Mouse (Mus musculus) neural tube, embryonic 11.5 days (tissue): ENCODE data around the gene Atp2b4. TPM values are rescaled to one million over a fixed set of nuclear protein-coding genes. Genes with fewer than 3 reads are reported as not detected.

Experiments
- ATAC-seq: fragments of 200-750 bp; cut with Nextera tagmentation; 2 replicates; pipeline ENCODE4 v1.8.0; 2017; ENCODE audit warnings: moderate number of reproducible peaks, mild to moderate bottlenecking, moderate TSS enrichment, moderate library complexity; ENCODE audit not compliant: insufficient read depth, low FRiP score, low TSS enrichment
- DNase-seq: peaks from one replicate; pipeline ENCODE4 v3.0.0-alpha.2; 2015; ENCODE audit warnings: low spot score
- H3K27ac ChIP-seq: fragments of 300-500 bp; sonication (generic); 2 replicates; pipeline ENCODE4 v1.5.1; 2014; ENCODE audit warnings: low read depth, mild to moderate bottlenecking, low read length
- H3K27me3 ChIP-seq: fragments of 300-500 bp; sonication (generic); 2 replicates; pipeline ENCODE4 v1.6.1; 2014; ENCODE audit warnings: mild to moderate bottlenecking, low read length, mixed read lengths; ENCODE audit not compliant: control insufficient read depth, insufficient read depth
- H3K36me3 ChIP-seq: fragments of 300-500 bp; sonication (generic); 2 replicates; pipeline ENCODE4 v1.6.1; 2014; ENCODE audit warnings: mild to moderate bottlenecking, low read length, moderate library complexity, mixed read lengths; ENCODE audit not compliant: control insufficient read depth, insufficient read depth
- H3K4me1 ChIP-seq: fragments of 300-500 bp; sonication (generic); 2 replicates; pipeline ENCODE4 v1.6.1; 2014; ENCODE audit warnings: low read length, mixed read lengths; ENCODE audit not compliant: control insufficient read depth, insufficient read depth
- H3K4me2 ChIP-seq: fragments of 300-500 bp; sonication (generic); 2 replicates; pipeline ENCODE4 v1.6.1; 2014; ENCODE audit warnings: low read depth, mild to moderate bottlenecking, moderate library complexity
- H3K4me3 ChIP-seq: fragments of 300-500 bp; sonication (generic); 2 replicates; pipeline ENCODE4 v1.5.1; 2014; ENCODE audit warnings: low read depth, low read length
- H3K9ac ChIP-seq: fragments of 300-500 bp; sonication (generic); 2 replicates; pipeline ENCODE4 v1.6.1; 2014; ENCODE audit warnings: mild to moderate bottlenecking, low read length
- H3K9me3 ChIP-seq: fragments of 300-500 bp; sonication (generic); 2 replicates; pipeline ENCODE4 v1.6.1; 2016; ENCODE audit warnings: low read length; ENCODE audit not compliant: control insufficient read depth
- WGBS: fragments of 180-500 bp; shearing (Covaris S2); extraction: QIAGEN DNeasy Blood & Tissue Kit; methylation state at CpG from one replicate; pipeline ENCODE4 v1.1.7; 2014; 5-methylcytosine and 5-hydroxymethylcytosine counted together
- microRNA-seq: library from miRNA; unstranded; fragments of <30 nt; microRNA quantifications from one replicate; pipeline ENCODE4, GENCODE M21; 2016
- polyA plus RNA-seq: library from polyadenylated mRNA; unstranded; fragments of >200 nt; fragmentation: Nextera tagmentation; extraction: Ambion mirVana; gene quantifications from 2 replicates; pipeline ENCODE4 v1.2.1, GENCODE M21; 2014

Atp2b4 gene
- polyA plus RNA-seq, 1 experiment from 2014 or later = 9.6 TPM

DNA sequence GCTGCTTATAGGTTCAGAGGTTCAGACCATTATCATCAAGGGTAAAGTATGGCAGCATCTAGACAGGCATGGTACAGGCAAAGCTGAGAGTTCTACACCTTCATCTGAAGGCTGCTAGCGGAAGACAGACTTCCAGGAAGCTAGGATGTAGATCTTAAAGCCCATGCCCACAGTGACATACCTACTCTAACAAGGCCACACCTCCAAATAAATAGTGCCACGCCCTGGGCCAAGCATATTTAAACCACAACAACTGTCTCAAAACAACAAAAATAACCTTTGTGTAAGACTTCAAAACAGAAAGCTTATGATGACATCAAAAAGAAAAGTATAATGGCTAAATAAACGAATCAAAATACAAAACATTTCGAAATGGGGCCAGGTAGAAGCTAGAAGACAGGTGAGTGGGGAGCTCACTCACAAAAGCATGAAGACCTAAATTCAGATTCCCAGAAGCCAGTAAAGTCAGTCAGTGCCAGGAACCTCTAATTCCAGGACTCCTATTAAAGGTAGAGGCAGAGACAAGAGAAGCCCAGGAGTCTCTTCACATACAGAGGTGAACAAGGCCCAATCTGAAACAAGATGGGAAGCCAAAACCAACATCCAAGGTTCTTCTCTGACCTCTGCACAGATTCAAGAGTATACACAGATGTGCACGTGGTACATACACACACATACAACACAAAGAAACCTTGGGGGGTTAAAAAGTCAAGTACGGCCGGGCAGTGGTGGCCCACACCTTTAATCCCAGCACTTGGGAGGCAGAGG is 150.4 kb downstream of the Atp2b4 start:
- 95% methylated on average over 7 of the region's 7 CpGs for WGBS
- Histone ChIP-seq H3K4me1 (no peaks in the 10 kb centered on the region), H3K27me3 (no peaks in the 10 kb centered on the region), H3K9ac (no peak overlapping the region), H3K27ac (no peak overlapping the region), H3K4me2 (no peak overlapping the region), H3K36me3 (peaks cover 4% of the 10 kb centered on the region), H3K4me3 (no peak overlapping the region), H3K9me3 (no peaks in the 10 kb centered on the region)
- no peak for DNase-seq
- no peak for ATAC-seq

Small RNAs within 50 kb of the gene (microRNA-seq; reads per million reads assigned to microRNA genes)
- gene Mir6903 = not detected

Other genes with a start within 250 kb of the Atp2b4 start
- gene Snrpe, start 190.8 kb downstream of the Atp2b4 start, polyA plus RNA-seq = 788 and 794 TPM in 2 replicates
- gene Zbed6, start 140.2 kb downstream of the Atp2b4 start, polyA plus RNA-seq = not detected in 2 replicates
- 6.8 and 6.9 TPM in 2 replicates for gene Gm38394, start 139.7 kb downstream of the Atp2b4 start, polyA plus RNA-seq
- gene Lax1, start 110.9 kb downstream of the Atp2b4 start, polyA plus RNA-seq = 0.29 and 0.41 TPM in 2 replicates
- gene Optc, start 107.0 kb upstream of the Atp2b4 start, polyA plus RNA-seq = 1.5 and 2.5 TPM in 2 replicates
- 2.5 and 3.1 TPM in 2 replicates for gene Prelp, start 120.4 kb upstream of the Atp2b4 start, polyA plus RNA-seq
- 16.0 and 16.7 TPM in 2 replicates for gene Fmod, start 236.2 kb upstream of the Atp2b4 start, polyA plus RNA-seq